Mouse (Mus musculus): ENCODE measurements around the gene Tmem33. TPM values are rescaled to one million over a fixed set of nuclear protein-coding genes. Genes with fewer than 3 reads are reported as not detected.

Tmem33 gene
- 73.4 and 75.9 TPM in 2 replicates for polyA plus RNA-seq (2015; fragmentation: Nextera tagmentation; extraction: Ambion mirVana)

DNA sequence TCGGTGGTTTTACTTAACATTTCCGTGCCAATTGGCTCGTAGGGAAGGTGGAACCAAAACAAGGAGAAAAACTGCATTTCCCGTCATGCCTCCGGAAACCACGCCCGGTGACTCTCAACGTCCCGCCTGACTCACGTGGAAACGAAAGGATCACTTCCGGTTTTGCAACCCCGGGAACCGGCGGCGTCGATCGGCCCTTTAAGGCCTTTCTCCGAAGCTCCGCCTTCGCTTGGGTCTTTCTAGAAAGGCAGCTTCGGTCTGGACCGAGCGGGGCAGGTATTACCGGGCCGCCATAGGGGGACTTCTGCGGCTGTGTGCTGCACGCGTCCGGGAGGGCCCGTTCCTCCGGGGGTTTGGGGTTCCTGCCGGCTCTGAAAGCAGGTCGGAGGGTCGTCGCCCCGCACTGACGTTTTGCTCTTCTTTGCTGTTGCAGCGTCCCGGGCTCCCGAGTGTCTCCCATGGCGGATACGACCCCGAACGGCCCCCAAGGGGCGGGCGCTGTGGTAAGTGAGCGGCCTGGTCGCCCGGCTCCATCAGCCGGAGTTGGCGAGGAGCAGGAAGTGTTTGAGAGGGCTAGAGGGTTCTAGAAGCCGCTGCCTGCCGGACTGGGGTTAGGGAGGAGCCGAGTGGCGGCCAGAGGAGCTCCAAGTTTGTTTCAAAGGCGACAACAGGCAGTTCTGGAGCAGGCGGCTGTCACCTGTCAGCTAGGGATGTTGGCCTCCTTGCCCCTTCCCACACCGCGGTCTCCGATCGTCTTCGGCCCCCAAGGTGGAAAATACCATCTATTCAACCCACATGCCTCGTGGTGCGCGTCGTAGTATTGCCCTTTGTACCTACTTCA, at the start of gene Tmem33:
Tmem33 (plus strand) TSS at position 35 of the 841 bp plus-strand sequence.
- H3K4me1 ChIP-seq, result peaks cover 16% of the 10 kb centered on the region
- H3K4me3 ChIP-seq, result peak within 1 kb of the TSS; percentile 93
- peak within 1 kb of the TSS; percentile 91 for H3K27ac ChIP-seq
- peak within 1 kb of the TSS; percentile 71 for H3K4me2 ChIP-seq
- under 1% methylated on average over 67 of the region's 67 CpGs for WGBS
- H3K9me3 ChIP-seq, result no peaks in the 10 kb centered on the region
- H3K27me3 ChIP-seq, result no peaks in the 10 kb centered on the region
- H3K36me3 ChIP-seq, result peaks cover 21% of the 10 kb centered on the region
- peak; percentile 86 for ATAC-seq (ENCODE audit: insufficient number of reproducible peaks, insufficient read depth, low FRiP score, low TSS enrichment, low read depth)
- H3K9ac ChIP-seq, result peak within 1 kb of the TSS; percentile 92

DNA sequence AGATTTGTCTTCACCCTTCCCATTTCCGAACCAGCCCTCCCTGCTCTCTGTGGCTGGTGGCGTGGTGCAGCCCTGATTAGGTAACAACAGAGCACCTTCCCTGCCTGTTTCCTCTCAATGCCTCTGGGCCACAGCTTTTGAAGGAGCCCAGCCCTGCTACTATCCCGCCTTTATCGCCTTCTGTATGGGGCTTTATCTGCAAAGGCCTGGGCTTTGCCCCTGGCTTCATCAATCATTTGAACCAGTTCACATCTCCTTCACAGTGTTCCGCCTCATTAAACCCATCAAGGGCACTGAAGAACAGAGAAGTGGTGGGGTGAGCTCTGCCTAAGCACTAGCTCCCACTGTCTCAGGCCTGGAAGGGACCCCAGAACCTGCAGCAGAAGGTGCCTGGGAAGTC, 47.2 kb upstream of the Tmem33 start:
- 26% methylated on average over 3 of the region's 5 CpGs for WGBS
- no peaks in the 10 kb centered on the region for H3K36me3 ChIP-seq
- no peaks in the 10 kb centered on the region for H3K9me3 ChIP-seq
- peaks cover 17% of the 10 kb centered on the region for H3K4me1 ChIP-seq
- H3K27me3 ChIP-seq, result peaks cover 86% of the 10 kb centered on the region
- H3K9ac ChIP-seq, result no peak overlapping the region
- H3K4me3 ChIP-seq, result no peak overlapping the region
- no peak overlapping the region for H3K4me2 ChIP-seq
- ATAC-seq (ENCODE audit: insufficient number of reproducible peaks, insufficient read depth, low FRiP score, low TSS enrichment, low read depth), result no peak
- H3K27ac ChIP-seq, result no peak overlapping the region

DNA sequence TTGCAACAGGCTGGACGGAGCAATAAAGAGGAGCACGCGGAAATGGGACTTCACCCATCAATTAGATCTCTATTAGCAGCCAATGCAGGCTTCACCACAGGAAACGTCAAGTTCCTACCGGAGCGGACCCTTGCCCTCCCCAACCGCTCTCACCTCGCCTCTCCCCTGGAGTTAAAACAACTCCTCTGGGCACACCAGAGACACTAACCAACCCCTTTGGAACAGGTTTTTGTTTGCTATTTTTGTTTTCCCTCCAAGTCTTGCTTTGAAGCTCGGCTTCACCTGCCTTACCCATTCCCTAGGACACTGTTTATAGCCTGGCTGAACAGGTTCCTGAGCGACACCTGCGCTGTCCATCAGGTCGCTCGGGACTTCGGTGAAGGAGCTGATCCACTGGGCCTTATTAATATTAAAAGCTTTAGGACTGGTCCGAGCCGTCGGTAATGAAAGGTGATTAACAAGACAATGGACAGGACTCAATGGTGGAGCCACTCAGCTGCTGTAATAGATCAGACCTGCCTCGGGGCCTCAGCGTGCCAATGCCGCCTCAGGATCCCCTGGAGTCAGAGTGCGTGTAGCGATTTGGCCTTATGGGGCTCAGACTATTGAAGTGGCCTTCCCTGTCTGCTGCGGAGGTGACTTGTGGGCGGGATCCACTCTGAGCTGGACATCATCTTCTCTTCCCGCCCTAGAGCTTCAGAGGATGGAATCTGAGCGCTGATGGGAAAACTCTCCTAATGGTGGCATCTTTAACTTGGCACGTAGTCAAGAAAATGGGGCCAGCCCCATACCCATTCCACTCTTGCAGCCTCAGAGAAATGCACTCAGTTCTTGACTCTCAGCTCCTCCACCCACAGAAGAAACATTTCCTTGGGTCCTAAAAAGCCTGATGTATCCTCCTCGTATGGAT, 45.0 kb upstream of the Tmem33 start:
- Histone ChIP-seq H3K36me3 (no peaks in the 10 kb centered on the region), H3K9me3 (no peaks in the 10 kb centered on the region), H3K4me1 (peaks cover 17% of the 10 kb centered on the region), H3K4me3 (peak overlapping the region; percentile 30; the same call in 1 of the 2 replicates), H3K27ac (no peak overlapping the region), H3K4me2 (peak overlapping the region; percentile 53), H3K27me3 (peaks cover 97% of the 10 kb centered on the region), H3K9ac (no peak overlapping the region)
- WGBS, result under 1% methylated on average over 28 of the region's 28 CpGs
- ATAC-seq (ENCODE audit: insufficient number of reproducible peaks, insufficient read depth, low FRiP score, low TSS enrichment, low read depth), result no peak

DNA sequence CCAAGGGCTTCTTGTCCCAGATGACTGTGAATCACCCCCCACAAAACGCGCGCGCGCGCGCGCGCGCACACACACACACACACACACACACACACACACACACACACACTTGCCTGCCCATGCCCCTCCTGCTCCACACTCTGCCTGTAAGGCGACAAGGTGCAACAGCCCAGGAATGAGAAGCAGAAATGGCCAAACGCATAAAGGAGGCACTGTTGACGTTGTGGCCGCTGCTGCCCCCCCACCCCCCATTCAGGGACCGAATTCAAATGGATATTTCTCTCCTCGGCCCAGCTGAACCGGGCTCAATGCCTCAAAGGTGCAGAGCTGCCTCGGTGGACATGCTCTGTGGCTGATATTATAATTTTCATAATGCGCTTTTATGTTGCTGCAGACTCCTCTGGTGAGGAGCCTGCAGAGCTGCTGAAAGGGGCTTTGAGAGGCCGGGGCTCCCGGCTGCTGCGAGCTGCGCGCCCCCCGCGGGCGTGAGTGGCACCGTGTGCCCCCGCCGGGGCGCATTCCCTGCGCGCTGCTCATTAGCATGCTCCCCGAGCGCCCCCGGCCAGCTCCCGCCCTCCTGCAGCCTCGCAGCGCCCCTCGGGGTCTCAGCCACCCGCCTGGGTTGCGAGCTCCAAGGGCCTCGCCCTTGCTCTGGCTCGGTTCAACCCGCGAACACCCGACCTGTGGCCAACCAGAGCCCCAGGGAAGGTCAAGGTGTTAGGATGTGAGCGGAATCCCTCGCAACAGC, 44.2 kb upstream of the Tmem33 start:
- Histone ChIP-seq H3K4me2 (peak overlapping the region; percentile 53), H3K9me3 (no peaks in the 10 kb centered on the region), H3K4me1 (peaks cover 17% of the 10 kb centered on the region), H3K27ac (no peak overlapping the region), H3K9ac (no peak overlapping the region), H3K4me3 (peak overlapping the region; percentile 30), H3K36me3 (no peaks in the 10 kb centered on the region), H3K27me3 (peaks cover 97% of the 10 kb centered on the region)
- ATAC-seq (ENCODE audit: insufficient number of reproducible peaks, insufficient read depth, low FRiP score, low TSS enrichment, low read depth), result no peak
- WGBS, result under 1% methylated on average over 45 of the region's 49 CpGs

DNA sequence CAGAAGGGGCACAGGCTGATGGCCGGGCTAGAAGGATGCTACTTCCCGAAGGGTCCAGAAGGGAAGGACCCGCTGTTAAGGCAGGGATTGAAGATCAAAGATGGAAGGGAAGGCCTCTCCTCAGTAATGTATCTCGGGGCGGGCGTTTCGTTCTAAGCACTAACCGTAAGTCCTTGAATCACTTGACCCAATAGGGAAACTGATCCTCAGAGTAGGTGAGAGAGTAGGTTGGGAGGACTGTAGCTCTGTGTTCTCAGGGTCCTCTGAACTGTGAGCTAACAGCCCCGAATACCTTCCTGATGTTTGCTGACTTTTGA, 43.6 kb upstream of the Tmem33 start:
- no peak overlapping the region for H3K27ac ChIP-seq
- peak overlapping the region; percentile 53; the same call in 1 of the 2 replicates for H3K4me2 ChIP-seq
- H3K9me3 ChIP-seq, result no peaks in the 10 kb centered on the region
- peaks cover 17% of the 10 kb centered on the region for H3K4me1 ChIP-seq
- H3K9ac ChIP-seq, result no peak overlapping the region
- peaks cover 97% of the 10 kb centered on the region for H3K27me3 ChIP-seq
- H3K36me3 ChIP-seq, result no peaks in the 10 kb centered on the region
- peak overlapping the region; percentile 30; the same call in 1 of the 2 replicates for H3K4me3 ChIP-seq
- WGBS, result 3% methylated on average over 9 of the region's 9 CpGs
- ATAC-seq (ENCODE audit: insufficient number of reproducible peaks, insufficient read depth, low FRiP score, low TSS enrichment, low read depth), result no peak

DNA sequence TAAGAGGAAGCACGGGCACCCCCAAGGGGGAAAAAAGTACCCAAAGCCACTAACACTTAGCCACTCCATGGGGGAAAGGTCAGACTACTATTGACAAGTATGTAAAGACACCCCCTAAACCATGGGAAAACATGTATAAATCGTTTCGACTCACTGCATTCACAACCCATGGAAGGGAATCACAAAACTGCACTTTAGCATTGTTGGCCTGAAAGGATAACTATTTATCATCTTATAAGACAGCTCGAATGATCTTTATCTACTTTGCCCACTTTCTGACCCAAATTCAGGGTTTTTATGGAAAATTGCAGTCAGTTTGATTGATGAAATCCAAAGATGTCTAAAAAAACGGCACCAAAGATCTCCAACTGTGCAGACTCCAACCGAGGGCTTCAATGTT, 38.5 kb upstream of the Tmem33 start:
- H3K9me3 ChIP-seq, result peaks cover 9% of the 10 kb centered on the region
- H3K4me3 ChIP-seq, result no peak overlapping the region
- peaks cover 96% of the 10 kb centered on the region for H3K27me3 ChIP-seq
- peaks cover 10% of the 10 kb centered on the region for H3K4me1 ChIP-seq
- ATAC-seq (ENCODE audit: insufficient number of reproducible peaks, insufficient read depth, low FRiP score, low TSS enrichment, low read depth), result no peak
- H3K4me2 ChIP-seq, result peak overlapping the region; percentile 52; the same call in 1 of the 2 replicates
- WGBS, result 4% methylated on average over 6 of the region's 6 CpGs
- H3K9ac ChIP-seq, result no peak overlapping the region
- no peak overlapping the region for H3K27ac ChIP-seq
- no peaks in the 10 kb centered on the region for H3K36me3 ChIP-seq

DNA sequence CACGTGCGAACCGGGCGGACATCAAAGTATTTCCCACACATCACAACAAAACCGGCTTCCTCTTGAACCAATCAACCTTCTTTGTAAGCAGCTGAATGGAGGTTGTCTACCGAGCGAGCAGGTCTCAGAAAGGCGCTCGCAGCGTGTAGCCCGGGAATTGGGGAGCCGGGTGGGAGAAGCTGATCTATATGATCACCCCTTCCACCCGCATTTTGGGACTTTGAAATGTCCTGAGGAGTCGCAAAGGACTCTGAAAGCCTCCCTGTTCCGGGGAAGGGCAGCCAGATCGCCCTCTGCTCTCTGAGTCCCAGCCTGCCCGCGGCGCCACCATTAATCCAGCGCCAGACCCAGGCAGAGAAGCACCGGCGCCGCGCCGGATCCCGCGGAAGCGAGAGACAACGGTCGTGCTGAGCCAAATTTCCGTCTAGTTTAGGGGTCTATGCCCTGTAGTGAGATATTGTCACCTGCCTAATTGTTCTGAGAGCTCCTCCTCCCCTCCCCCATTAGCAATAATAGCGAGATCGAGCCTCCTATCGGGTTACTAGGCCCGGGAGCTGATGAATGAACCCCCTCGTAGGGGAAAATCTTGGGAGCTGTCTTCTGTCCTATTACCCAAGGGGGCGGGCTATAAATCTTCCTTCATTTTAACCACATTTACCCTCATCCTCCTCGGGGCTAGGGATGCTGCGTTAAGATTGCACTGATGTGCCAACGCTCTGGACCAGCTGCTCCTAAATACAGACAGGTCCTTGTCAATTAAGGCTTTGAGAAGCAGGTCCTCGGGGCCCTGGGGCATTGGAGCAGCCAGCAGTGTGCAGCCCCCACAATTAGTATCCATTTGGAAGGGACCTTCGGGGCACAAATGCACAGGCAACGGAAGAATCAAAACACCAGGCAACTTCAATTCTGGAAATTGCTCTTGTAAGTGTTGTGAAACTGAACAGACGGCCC, 37.6 kb upstream of the Tmem33 start:
- Histone ChIP-seq H3K36me3 (no peaks in the 10 kb centered on the region), H3K4me2 (peak overlapping the region; percentile 52), H3K9ac (no peak overlapping the region), H3K9me3 (peaks cover 9% of the 10 kb centered on the region), H3K4me3 (peak overlapping the region; percentile 25), H3K27me3 (peaks cover 98% of the 10 kb centered on the region), H3K27ac (no peak overlapping the region), H3K4me1 (peaks cover 14% of the 10 kb centered on the region)
- ATAC-seq (ENCODE audit: insufficient number of reproducible peaks, insufficient read depth, low FRiP score, low TSS enrichment, low read depth), result no peak
- under 1% methylated on average over 44 of the region's 44 CpGs for WGBS

DNA sequence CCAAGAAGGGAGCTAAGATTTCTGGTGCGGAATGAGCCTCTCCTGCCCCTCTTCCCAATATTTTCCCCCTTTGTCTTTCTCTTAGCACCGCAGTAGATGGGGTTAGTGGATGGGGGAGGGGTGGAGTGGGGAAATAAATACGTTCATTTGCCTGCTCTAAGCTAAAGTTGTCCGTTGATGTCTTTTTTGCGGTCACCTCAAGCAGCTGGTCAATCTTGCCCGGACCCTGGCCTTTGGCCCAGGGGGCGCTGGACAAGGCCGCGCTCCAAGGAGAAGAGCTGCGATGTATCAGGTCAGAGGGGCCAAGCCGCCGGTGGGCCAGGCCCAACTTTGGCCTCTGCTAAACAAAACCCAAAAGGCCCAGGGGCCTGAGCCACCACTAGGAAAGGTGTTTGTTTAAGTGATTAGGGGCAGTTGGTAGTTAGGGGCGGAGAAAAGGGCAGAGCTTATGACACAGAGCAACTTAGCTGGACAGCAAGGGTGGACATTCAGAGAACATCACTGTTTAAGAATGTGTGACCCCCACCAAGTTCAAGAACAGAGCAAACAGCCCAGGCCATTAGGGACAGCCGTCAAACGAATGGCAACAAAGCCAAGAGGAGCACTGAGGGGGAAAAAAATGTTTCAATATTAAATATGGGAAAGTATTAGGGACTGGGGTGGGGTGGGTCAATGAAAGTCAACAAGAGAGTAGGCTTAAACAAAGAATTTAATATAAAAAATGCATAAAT, 36.8 kb upstream of the Tmem33 start:
- H3K4me1 ChIP-seq, result peaks cover 21% of the 10 kb centered on the region
- no peak for ATAC-seq (ENCODE audit: insufficient number of reproducible peaks, insufficient read depth, low FRiP score, low TSS enrichment, low read depth)
- peaks cover 9% of the 10 kb centered on the region for H3K9me3 ChIP-seq
- H3K9ac ChIP-seq, result no peak overlapping the region
- H3K4me2 ChIP-seq, result no peak overlapping the region
- 4% methylated on average over 15 of the region's 15 CpGs for WGBS
- no peak overlapping the region for H3K4me3 ChIP-seq
- no peaks in the 10 kb centered on the region for H3K36me3 ChIP-seq
- no peak overlapping the region for H3K27ac ChIP-seq
- peaks cover 98% of the 10 kb centered on the region for H3K27me3 ChIP-seq

DNA sequence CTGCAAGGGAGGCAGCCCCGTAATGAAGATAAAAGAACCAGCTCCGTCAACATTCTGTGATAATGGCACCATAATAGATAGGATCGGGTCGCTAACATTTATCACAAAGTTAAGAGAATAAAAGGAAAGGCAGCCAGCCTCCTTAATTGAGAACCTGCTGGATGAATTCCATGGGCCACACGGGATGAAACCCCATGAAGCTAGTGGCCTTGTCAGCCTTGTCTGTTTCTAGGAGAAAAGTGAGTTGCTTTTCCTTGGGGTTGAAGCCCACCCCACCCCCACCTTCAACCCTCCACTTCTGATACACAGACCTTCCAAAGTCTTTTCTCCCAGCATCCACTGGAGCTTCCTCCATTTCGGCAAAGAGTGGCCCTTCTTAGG, 36.3 kb upstream of the Tmem33 start:
- H3K27ac ChIP-seq, result no peak overlapping the region
- H3K27me3 ChIP-seq, result peaks cover 98% of the 10 kb centered on the region
- H3K4me3 ChIP-seq, result no peak overlapping the region
- 10% methylated on average over 6 of the region's 6 CpGs for WGBS
- no peak overlapping the region for H3K9ac ChIP-seq
- no peak for ATAC-seq (ENCODE audit: insufficient number of reproducible peaks, insufficient read depth, low FRiP score, low TSS enrichment, low read depth)
- no peaks in the 10 kb centered on the region for H3K36me3 ChIP-seq
- peaks cover 9% of the 10 kb centered on the region for H3K9me3 ChIP-seq
- H3K4me1 ChIP-seq, result peaks cover 21% of the 10 kb centered on the region
- H3K4me2 ChIP-seq, result no peak overlapping the region

DNA sequence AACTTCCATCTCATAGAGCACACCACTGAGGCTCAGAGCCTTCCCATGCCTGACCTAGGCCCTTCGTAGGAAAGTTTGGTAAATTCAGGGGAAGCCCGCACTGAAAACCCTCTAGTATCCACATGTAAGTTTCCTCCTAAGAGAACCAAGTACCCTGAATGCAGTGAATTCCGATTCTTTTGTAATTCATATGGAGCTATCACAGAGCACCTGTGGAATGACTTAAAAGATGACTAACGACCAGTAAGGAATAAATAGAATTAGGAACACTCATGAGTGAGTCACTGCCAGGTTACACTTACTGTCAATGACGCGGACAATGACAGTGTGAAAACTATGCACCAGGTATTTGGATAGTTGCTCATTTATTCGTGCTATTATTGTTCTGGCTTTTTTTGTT, 34.6 kb upstream of the Tmem33 start:
- Histone ChIP-seq H3K9ac (no peak overlapping the region), H3K4me1 (peaks cover 30% of the 10 kb centered on the region), H3K36me3 (no peaks in the 10 kb centered on the region), H3K4me2 (no peak overlapping the region), H3K27ac (no peak overlapping the region), H3K9me3 (peaks cover 9% of the 10 kb centered on the region), H3K27me3 (peaks cover 99% of the 10 kb centered on the region), H3K4me3 (no peak overlapping the region)
- ATAC-seq (ENCODE audit: insufficient number of reproducible peaks, insufficient read depth, low FRiP score, low TSS enrichment, low read depth), result no peak
- 49% methylated on average over 7 of the region's 7 CpGs for WGBS
